Mouse (Mus musculus): Measurements from ENCODE around the gene Oxt. TPM values are rescaled to one million over a fixed set of nuclear protein-coding genes. Genes with fewer than 3 reads are reported as not detected.

The Oxt gene
- polyA plus RNA-seq, 1 experiment from 2014 or later = not detected

DNA sequence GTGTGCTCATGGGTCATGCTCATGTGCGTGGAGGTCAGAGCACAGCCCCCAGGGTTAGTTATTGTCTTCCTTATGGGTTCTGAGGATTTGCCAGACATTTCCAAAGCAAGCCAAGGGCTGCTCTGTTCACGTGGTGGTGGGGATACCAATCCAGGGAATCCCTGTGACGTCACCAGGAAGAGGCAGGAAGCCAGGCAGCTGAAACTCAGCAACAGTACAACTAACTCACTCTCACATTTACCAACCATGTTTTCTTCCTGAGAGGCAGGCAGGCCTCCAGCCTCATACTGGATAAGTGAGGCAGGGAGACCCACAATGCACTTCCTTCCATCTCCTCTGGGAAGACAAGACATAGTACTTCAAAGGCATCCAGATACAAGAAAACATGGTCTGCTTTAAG lies 22.4 kb downstream of the Oxt start:
- no peak overlapping the region for H3K27ac ChIP-seq (replicated peaks; ENCODE audit: low read depth, low read length)
- no peak overlapping the region for H3K9ac ChIP-seq (ENCODE audit: low read length)
- H3K4me2 ChIP-seq (ENCODE audit: low read depth, severe bottlenecking) = no peak overlapping the region
- WGBS = 74% methylated on average over 3 of the region's 3 CpGs
- H3K4me1 ChIP-seq (ENCODE audit: control insufficient read depth, insufficient read depth, low read length) = no peaks in the 10 kb centered on the region
- no peaks in the 10 kb centered on the region for H3K9me3 ChIP-seq (ENCODE audit: control insufficient read depth, low read length)
- peaks cover 10% of the 10 kb centered on the region; the same call in 1 of the 2 replicates for H3K36me3 ChIP-seq (ENCODE audit: control insufficient read depth, insufficient read depth, low read length)
- no peak overlapping the region for H3K4me3 ChIP-seq (ENCODE audit: low read depth, low read length)
- DNase-seq (ENCODE audit: low spot score) (no peak), ATAC-seq (ENCODE audit: insufficient number of reproducible peaks, low FRiP score, low TSS enrichment, low read depth) (no peak)
- no peaks in the 10 kb centered on the region for H3K27me3 ChIP-seq (ENCODE audit: control insufficient read depth, insufficient read depth, low read length)

DNA sequence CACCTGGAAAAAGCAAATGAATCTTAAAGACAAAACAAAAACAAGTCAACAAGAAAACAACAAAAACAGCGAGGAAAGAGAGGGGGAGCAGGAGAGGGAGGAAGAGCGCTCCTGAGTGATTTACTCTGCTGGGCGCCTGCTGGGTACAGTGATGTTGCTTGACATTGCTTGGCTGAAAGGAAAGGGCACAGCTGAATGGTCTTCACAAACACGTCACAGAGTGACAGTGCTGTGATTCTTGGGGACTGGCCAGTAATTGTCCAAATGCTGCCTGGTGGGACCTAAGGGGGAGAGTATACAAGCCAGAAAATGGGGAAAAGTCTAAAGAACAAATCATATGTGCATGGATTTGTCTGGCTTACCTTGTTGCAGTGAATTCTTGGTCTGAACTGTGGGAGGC lies 26.2 kb downstream of the Oxt start:
- DNase-seq (ENCODE audit: low spot score) (no peak), ATAC-seq (ENCODE audit: insufficient number of reproducible peaks, low FRiP score, low TSS enrichment, low read depth) (no peak)
- 93% methylated on average over 4 of the region's 4 CpGs for WGBS
- H3K27me3 ChIP-seq (ENCODE audit: control insufficient read depth, insufficient read depth, low read length) = no peaks in the 10 kb centered on the region
- H3K4me1 ChIP-seq (ENCODE audit: control insufficient read depth, insufficient read depth, low read length) = no peaks in the 10 kb centered on the region
- H3K9ac ChIP-seq (ENCODE audit: low read length) = no peak overlapping the region
- no peak overlapping the region for H3K4me2 ChIP-seq (ENCODE audit: low read depth, severe bottlenecking)
- no peak overlapping the region for H3K27ac ChIP-seq (replicated peaks; ENCODE audit: low read depth, low read length)
- peaks cover 10% of the 10 kb centered on the region; the same call in 1 of the 2 replicates for H3K36me3 ChIP-seq (ENCODE audit: control insufficient read depth, insufficient read depth, low read length)
- H3K4me3 ChIP-seq (ENCODE audit: low read depth, low read length) = no peak overlapping the region
- no peaks in the 10 kb centered on the region for H3K9me3 ChIP-seq (ENCODE audit: control insufficient read depth, low read length)

DNA sequence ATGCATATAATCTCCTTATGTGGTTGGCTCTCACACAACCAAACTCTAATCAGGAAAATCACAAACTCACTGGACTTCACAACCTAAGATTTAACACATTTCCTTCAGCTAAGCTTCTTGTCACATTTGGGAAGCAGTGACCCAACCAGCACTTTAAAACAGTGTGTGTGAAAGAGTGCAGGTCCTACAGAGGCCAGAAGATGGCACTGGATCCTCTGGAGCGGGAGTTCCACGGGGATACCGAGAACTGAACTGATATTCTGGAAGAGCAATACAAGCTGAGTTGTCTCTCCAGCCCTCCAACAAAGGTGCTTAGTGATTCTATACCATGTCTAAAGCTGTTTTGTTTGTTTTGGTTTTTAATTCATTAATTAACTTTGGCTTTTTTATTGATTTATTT lies 37.1 kb downstream of the Oxt start:
- no peaks in the 10 kb centered on the region for H3K27me3 ChIP-seq (ENCODE audit: control insufficient read depth, insufficient read depth, low read length)
- WGBS = 66% methylated on average over 3 of the region's 3 CpGs
- no peaks in the 10 kb centered on the region for H3K4me1 ChIP-seq (ENCODE audit: control insufficient read depth, insufficient read depth, low read length)
- no peaks in the 10 kb centered on the region for H3K9me3 ChIP-seq (ENCODE audit: control insufficient read depth, low read length)
- H3K4me3 ChIP-seq (ENCODE audit: low read depth, low read length) = no peak overlapping the region
- H3K9ac ChIP-seq (ENCODE audit: low read length) = no peak overlapping the region
- ATAC-seq (ENCODE audit: insufficient number of reproducible peaks, low FRiP score, low TSS enrichment, low read depth) (no peak), DNase-seq (ENCODE audit: low spot score) (no peak)
- no peak overlapping the region for H3K4me2 ChIP-seq (ENCODE audit: low read depth, severe bottlenecking)
- no peak overlapping the region for H3K27ac ChIP-seq (replicated peaks; ENCODE audit: low read depth, low read length)
- peaks cover 14% of the 10 kb centered on the region; the same call in 1 of the 2 replicates for H3K36me3 ChIP-seq (ENCODE audit: control insufficient read depth, insufficient read depth, low read length)

DNA sequence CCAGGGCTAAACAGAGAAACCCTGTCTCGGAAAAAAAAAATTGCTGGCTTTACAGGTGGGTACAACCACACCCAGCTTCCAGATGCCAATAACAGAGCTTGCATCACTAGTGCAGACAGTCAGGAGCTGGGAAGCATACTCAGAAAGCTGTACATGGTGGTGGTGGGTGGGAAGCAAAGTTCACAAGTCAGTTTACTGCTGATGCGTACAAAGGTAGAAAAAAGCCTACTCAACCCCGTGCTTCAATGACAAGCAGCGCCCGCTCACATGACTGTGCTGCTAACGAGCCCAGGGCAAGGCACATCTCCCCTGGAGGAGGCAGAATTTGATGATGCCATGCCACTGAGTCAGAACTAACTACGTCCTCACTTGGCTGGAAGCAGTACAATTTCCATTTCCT lies 43.0 kb downstream of the Oxt start:
- H3K9me3 ChIP-seq (ENCODE audit: control insufficient read depth, low read length) = no peaks in the 10 kb centered on the region
- DNase-seq (ENCODE audit: low spot score) (no peak), ATAC-seq (ENCODE audit: insufficient number of reproducible peaks, low FRiP score, low TSS enrichment, low read depth) (no peak)
- H3K27ac ChIP-seq (replicated peaks; ENCODE audit: low read depth, low read length) = no peak overlapping the region
- no peak overlapping the region for H3K9ac ChIP-seq (ENCODE audit: low read length)
- H3K36me3 ChIP-seq (ENCODE audit: control insufficient read depth, insufficient read depth, low read length) = peaks cover 14% of the 10 kb centered on the region; the same call in 1 of the 2 replicates
- H3K27me3 ChIP-seq (ENCODE audit: control insufficient read depth, insufficient read depth, low read length) = no peaks in the 10 kb centered on the region
- no peak overlapping the region for H3K4me3 ChIP-seq (ENCODE audit: low read depth, low read length)
- 95% methylated on average over 7 of the region's 7 CpGs for WGBS
- H3K4me1 ChIP-seq (ENCODE audit: control insufficient read depth, insufficient read depth, low read length) = no peaks in the 10 kb centered on the region
- H3K4me2 ChIP-seq (ENCODE audit: low read depth, severe bottlenecking) = no peak overlapping the region

Small RNAs within 50 kb of the gene (microRNA-seq; reads per million reads assigned to microRNA genes)
- not detected for gene Gm23876

Other genes with a start within 250 kb of the Oxt start
- gene Cpxm1, start 178.6 kb upstream of the Oxt start, polyA plus RNA-seq (2014; fragmentation: Nextera tagmentation; extraction: Ambion mirVana) = 62.3 and 64.2 TPM in 2 replicates
- gene Gm28372, start 170.9 kb upstream of the Oxt start, polyA plus RNA-seq (2014; fragmentation: Nextera tagmentation; extraction: Ambion mirVana) = not detected in 2 replicates
- gene 1700020A23Rik, start 170.9 kb upstream of the Oxt start, polyA plus RNA-seq (2014; fragmentation: Nextera tagmentation; extraction: Ambion mirVana) = not detected in 2 replicates
- gene Tmem239, start 169.7 kb upstream of the Oxt start, polyA plus RNA-seq (2014; fragmentation: Nextera tagmentation; extraction: Ambion mirVana) = 0.11 TPM in 1 of 2 replicates, not detected in the other
- gene Vps16, start 151.8 kb upstream of the Oxt start, polyA plus RNA-seq (2014; fragmentation: Nextera tagmentation; extraction: Ambion mirVana) = 79.8 and 89.2 TPM in 2 replicates
- 10.9 and 11.4 TPM in 2 replicates for gene Pced1a, start 151.5 kb upstream of the Oxt start, polyA plus RNA-seq (2014; fragmentation: Nextera tagmentation; extraction: Ambion mirVana)
- gene Ptpra, start 125.9 kb upstream of the Oxt start, polyA plus RNA-seq (2014; fragmentation: Nextera tagmentation; extraction: Ambion mirVana) = 88.6 and 98.5 TPM in 2 replicates
- 80.2 and 90.2 TPM in 2 replicates for gene Mrps26, start 12.4 kb upstream of the Oxt start, polyA plus RNA-seq (2014; fragmentation: Nextera tagmentation; extraction: Ambion mirVana)
- not detected in 2 replicates for gene Avp, start 6.4 kb downstream of the Oxt start, polyA plus RNA-seq (2014; fragmentation: Nextera tagmentation; extraction: Ambion mirVana)
- gene Fastkd5, start 53.9 kb downstream of the Oxt start, polyA plus RNA-seq (2014; fragmentation: Nextera tagmentation; extraction: Ambion mirVana) = 23.4 and 24.9 TPM in 2 replicates
- 16.6 and 21.1 TPM in 2 replicates for gene Ubox5, start 53.9 kb downstream of the Oxt start, polyA plus RNA-seq (2014; fragmentation: Nextera tagmentation; extraction: Ambion mirVana)
- gene Lzts3, start 66.6 kb downstream of the Oxt start, polyA plus RNA-seq (2014; fragmentation: Nextera tagmentation; extraction: Ambion mirVana) = 0.88 and 1.1 TPM in 2 replicates
- gene Ddrgk1, start 88.5 kb downstream of the Oxt start, polyA plus RNA-seq (2014; fragmentation: Nextera tagmentation; extraction: Ambion mirVana) = 50.7 and 52.5 TPM in 2 replicates
- gene Itpa, start 91.4 kb downstream of the Oxt start, polyA plus RNA-seq (2014; fragmentation: Nextera tagmentation; extraction: Ambion mirVana) = 149 and 157 TPM in 2 replicates
- gene Slc4a11, start 121.3 kb downstream of the Oxt start, polyA plus RNA-seq (2014; fragmentation: Nextera tagmentation; extraction: Ambion mirVana) = 0.57 and 1.1 TPM in 2 replicates

Data from limb, embryonic 11.5 days (tissue).